Mouse (Mus musculus) kidney, embryonic 14.5 days (tissue): ENCODE data around the gene Trip10. TPM values are rescaled to one million over a fixed set of nuclear protein-coding genes. Genes with fewer than 3 reads are reported as not detected.

Experiments used
- ATAC-seq: fragments of 200-750 bp; cut with Nextera tagmentation; 2 replicates; pipeline ENCODE4 v1.8.0; 2017; ENCODE audit warnings: moderate number of reproducible peaks, mild to moderate bottlenecking, moderate TSS enrichment, moderate library complexity; ENCODE audit not compliant: low FRiP score, low TSS enrichment
- H3K27ac ChIP-seq: fragments of 300-500 bp; sonication (generic); 2 replicates; pipeline ENCODE4 v1.5.1; 2014; ENCODE audit warnings: low read depth, mild to moderate bottlenecking, low read length, moderate library complexity, mixed read lengths
- H3K27me3 ChIP-seq: fragments of 300-500 bp; sonication (generic); 2 replicates; pipeline ENCODE4 v1.6.1; 2014; ENCODE audit warnings: mild to moderate bottlenecking, low read length; ENCODE audit not compliant: control insufficient read depth, insufficient read depth
- H3K36me3 ChIP-seq: fragments of 300-500 bp; sonication (generic); 2 replicates; pipeline ENCODE4 v1.6.1; 2014; ENCODE audit warnings: low read length, mixed read lengths; ENCODE audit not compliant: control insufficient read depth, insufficient read depth
- H3K4me1 ChIP-seq: fragments of 300-500 bp; sonication (generic); 2 replicates; pipeline ENCODE4 v1.6.1; 2014; ENCODE audit warnings: low read length, mixed read lengths; ENCODE audit not compliant: control insufficient read depth, insufficient read depth
- H3K4me2 ChIP-seq: fragments of 300-500 bp; sonication (generic); replicated peaks from 2 replicates; pipeline ENCODE4 v1.6.1; 2014; ENCODE audit warnings: low read depth, mild to moderate bottlenecking, low read length
- H3K4me3 ChIP-seq: fragments of 300-500 bp; sonication (generic); 2 replicates; pipeline ENCODE4 v1.5.1; 2014; ENCODE audit warnings: mild to moderate bottlenecking, low read length
- H3K9ac ChIP-seq: fragments of 300-500 bp; sonication (generic); 2 replicates; pipeline ENCODE4 v1.6.1; 2014; ENCODE audit warnings: low read depth, mild to moderate bottlenecking, low read length, moderate library complexity
- H3K9me3 ChIP-seq: fragments of 300-500 bp; sonication (generic); 2 replicates; pipeline ENCODE4 v1.6.1; 2016; ENCODE audit warnings: low read length; ENCODE audit not compliant: control insufficient read depth
- WGBS: fragments of 180-500 bp; shearing (Covaris S2); extraction: QIAGEN DNeasy Blood & Tissue Kit; methylation state at CpG from one replicate; pipeline ENCODE4 v1.1.7; 2014; 5-methylcytosine and 5-hydroxymethylcytosine counted together
- polyA plus RNA-seq: library from polyadenylated mRNA; unstranded; fragments of >200 nt; fragmentation: Nextera tagmentation; extraction: Ambion mirVana; gene quantifications from 2 replicates; pipeline ENCODE4 v1.2.1, GENCODE M21; 2014

The Trip10 gene
- polyA plus RNA-seq, 1 experiment from 2014 or later: 37.1 TPM

- WGBS: 25% methylated on average over 3 of the region's 3 CpGs
- no peak for ATAC-seq
- Histone ChIP-seq H3K36me3 (no peaks in the 10 kb centered on the region), H3K27ac (no peak overlapping the region), H3K9ac (no peak overlapping the region), H3K27me3 (no peaks in the 10 kb centered on the region), H3K9me3 (no peaks in the 10 kb centered on the region), H3K4me1 (no peaks in the 10 kb centered on the region), H3K4me3 (no peak overlapping the region), H3K4me2 (no peak overlapping the region)
Observed at GRCm38 (mm10) chr17:57219884-57220207, 29.4 kb upstream of the Trip10 start.

DNA sequence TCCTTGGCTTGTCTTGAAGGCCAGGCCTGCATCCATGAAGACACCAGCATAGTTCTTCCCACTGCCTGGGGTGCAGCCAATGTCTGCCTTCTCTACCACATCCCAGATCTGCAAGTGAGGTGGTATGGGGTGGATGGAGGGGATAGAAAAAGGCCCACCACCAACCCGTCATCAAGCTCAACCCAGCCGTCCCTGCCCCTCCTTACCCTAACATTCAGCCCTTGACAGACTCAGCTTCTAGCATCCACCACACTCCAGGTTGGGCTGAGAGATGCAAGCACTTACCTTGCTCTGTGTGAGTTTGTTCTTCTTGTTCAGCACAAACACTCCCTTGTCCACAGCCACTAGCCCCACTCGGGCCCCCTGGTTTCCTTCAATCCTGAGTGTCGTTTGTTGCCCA is 27.3 kb upstream of the Trip10 start:
- no peak for ATAC-seq
- 61% methylated on average over 4 of the region's 4 CpGs for WGBS
- H3K4me2 ChIP-seq: no peak overlapping the region
- no peak overlapping the region for H3K4me3 ChIP-seq
- H3K27me3 ChIP-seq: no peaks in the 10 kb centered on the region
- H3K9me3 ChIP-seq: no peaks in the 10 kb centered on the region
- no peaks in the 10 kb centered on the region for H3K4me1 ChIP-seq
- H3K9ac ChIP-seq: no peak overlapping the region
- H3K27ac ChIP-seq: no peak overlapping the region
- no peaks in the 10 kb centered on the region for H3K36me3 ChIP-seq

- Histone ChIP-seq H3K27me3 (no peaks in the 10 kb centered on the region), H3K4me3 (no peak overlapping the region), H3K4me2 (no peak overlapping the region), H3K27ac (no peak overlapping the region), H3K36me3 (no peaks in the 10 kb centered on the region), H3K4me1 (no peaks in the 10 kb centered on the region), H3K9me3 (no peaks in the 10 kb centered on the region), H3K9ac (no peak overlapping the region)
- ATAC-seq: no peak
- 51% methylated on average over 9 of the region's 9 CpGs for WGBS
Observed at GRCm38 (mm10) chr17:57223313-57223712, 25.9 kb upstream of the Trip10 start.

- ATAC-seq: no peak
- H3K27me3 ChIP-seq: no peaks in the 10 kb centered on the region
- WGBS: 91% methylated on average over 2 of the region's 2 CpGs
- H3K4me2 ChIP-seq: no peak overlapping the region
- no peak overlapping the region for H3K27ac ChIP-seq
- H3K9ac ChIP-seq: no peak overlapping the region
- H3K4me1 ChIP-seq: no peaks in the 10 kb centered on the region
- H3K9me3 ChIP-seq: no peaks in the 10 kb centered on the region
- no peaks in the 10 kb centered on the region for H3K36me3 ChIP-seq
- H3K4me3 ChIP-seq: no peak overlapping the region
Observed at GRCm38 (mm10) chr17:57227468-57227867, 21.8 kb upstream of the Trip10 start.

- 68% methylated on average over 3 of the region's 3 CpGs for WGBS
- Histone ChIP-seq H3K9me3 (no peaks in the 10 kb centered on the region), H3K4me1 (no peaks in the 10 kb centered on the region), H3K36me3 (no peaks in the 10 kb centered on the region), H3K4me3 (no peak within 1 kb of the TSS), H3K27ac (no peak within 1 kb of the TSS), H3K27me3 (no peaks in the 10 kb centered on the region), H3K9ac (no peak within 1 kb of the TSS), H3K4me2 (no peak within 1 kb of the TSS)
- no peak for ATAC-seq
Observed at GRCm38 (mm10) chr17:57228014-57228413, 21.2 kb upstream of the Trip10 start, which contains the start of gene C3. Gene C3 (minus strand): TSS chr17:57228136.

DNA sequence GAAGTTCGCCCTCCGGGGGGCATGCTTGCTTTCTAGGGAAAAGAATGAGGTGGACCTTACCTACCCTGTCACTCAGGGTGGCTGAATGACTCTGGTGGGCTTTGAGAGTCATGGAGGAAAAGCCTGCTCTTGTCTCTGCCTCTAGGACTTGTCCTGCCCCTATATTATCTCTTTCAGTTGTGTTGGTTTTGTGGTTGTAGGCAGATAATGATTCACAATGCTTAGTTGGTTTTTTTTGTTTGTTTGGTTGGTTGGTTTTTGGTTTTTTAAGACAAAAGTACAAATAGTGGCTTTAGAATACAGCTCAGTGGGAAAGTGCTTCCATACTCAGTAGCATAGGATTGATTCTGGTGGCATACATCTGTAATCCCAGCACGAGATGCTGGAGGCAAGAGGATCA is 20.4 kb upstream of the Trip10 start:
- Histone ChIP-seq H3K36me3 (no peaks in the 10 kb centered on the region), H3K9me3 (no peaks in the 10 kb centered on the region), H3K4me2 (no peak overlapping the region), H3K27ac (no peak overlapping the region), H3K4me3 (no peak overlapping the region), H3K9ac (no peak overlapping the region), H3K27me3 (no peaks in the 10 kb centered on the region), H3K4me1 (no peaks in the 10 kb centered on the region)
- 84% methylated on average over 3 of the region's 3 CpGs for WGBS
- no peak for ATAC-seq

DNA sequence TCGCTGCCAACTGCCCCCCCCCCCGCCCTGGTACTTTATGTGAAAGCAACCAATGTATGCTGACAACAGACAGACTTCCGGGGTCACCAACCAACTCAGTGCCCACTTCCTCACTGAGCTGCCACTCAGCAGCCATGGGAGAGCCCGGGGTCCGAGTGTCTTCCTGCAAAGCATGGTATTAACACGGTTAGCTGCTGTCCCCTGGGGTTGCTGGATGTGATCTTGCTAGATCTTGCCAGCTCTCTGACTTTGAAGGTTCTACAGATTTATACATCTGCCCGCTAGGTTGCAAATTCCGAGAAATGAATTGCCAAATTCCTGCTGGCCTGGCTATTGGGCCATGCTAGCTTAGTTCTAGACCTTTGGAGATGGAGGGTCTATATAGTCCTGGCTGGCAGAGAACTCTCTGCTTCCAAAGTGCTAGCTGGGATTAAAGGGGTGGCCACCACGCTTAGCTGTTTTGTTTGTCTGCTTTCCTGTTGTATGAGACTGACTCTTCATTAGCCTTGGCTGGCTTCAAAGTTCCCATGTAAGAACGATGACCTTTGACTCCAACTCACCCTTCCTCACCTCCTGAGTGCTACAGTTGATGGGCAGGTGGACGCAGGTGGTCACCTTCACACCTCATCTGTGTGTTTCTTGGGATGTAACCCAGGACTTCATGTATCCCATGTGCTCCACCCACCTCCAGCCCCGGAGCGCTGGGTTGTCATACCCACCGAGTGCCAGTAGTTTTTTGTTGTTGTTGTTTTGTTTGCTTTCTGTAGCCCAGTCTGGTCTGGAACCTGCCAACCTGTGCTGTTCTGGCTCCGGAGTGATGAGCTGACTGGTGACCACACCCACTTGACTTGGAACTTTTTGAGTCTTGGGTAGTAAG is 19.2 kb upstream of the Trip10 start:
- Histone ChIP-seq H3K4me3 (no peak overlapping the region), H3K4me1 (no peaks in the 10 kb centered on the region), H3K27me3 (no peaks in the 10 kb centered on the region), H3K27ac (no peak overlapping the region), H3K36me3 (peaks cover 5% of the 10 kb centered on the region; the same call in 1 of the 2 replicates), H3K9ac (no peak overlapping the region), H3K9me3 (no peaks in the 10 kb centered on the region), H3K4me2 (no peak overlapping the region)
- no peak for ATAC-seq
- 77% methylated on average over 15 of the region's 15 CpGs for WGBS

- no peak overlapping the region for H3K4me2 ChIP-seq
- H3K27me3 ChIP-seq: no peaks in the 10 kb centered on the region
- 62% methylated on average over 6 of the region's 6 CpGs for WGBS
- no peak overlapping the region for H3K4me3 ChIP-seq
- no peaks in the 10 kb centered on the region for H3K9me3 ChIP-seq
- ATAC-seq: no peak
- no peaks in the 10 kb centered on the region for H3K4me1 ChIP-seq
- no peak overlapping the region for H3K27ac ChIP-seq
- H3K36me3 ChIP-seq: peaks cover 8% of the 10 kb centered on the region; the same call in 1 of the 2 replicates
- H3K9ac ChIP-seq: no peak overlapping the region
Observed at GRCm38 (mm10) chr17:57230728-57231125, 18.5 kb upstream of the Trip10 start.

DNA sequence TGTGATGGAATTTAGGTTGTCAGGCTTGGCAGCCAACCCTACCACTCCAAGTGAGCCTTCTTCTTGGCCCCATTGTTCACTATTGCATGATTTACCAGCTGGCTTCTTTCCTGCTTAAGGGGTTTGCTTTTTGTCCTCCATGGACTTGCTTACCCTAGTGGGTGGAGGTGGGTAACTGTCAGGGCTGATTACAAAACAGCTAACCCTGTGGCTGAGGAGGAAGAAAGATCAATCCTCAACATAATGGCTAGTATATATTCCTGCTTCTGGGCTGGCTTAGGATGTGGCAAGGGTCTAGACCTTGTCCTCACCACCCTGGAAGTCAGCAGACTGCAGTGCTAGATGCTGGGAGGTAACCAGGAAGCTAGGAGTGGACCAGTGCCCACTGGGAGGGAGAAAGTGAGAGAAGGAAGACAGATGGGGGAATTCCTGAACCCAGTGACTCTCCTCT is 17.9 kb upstream of the Trip10 start:
- Histone ChIP-seq H3K36me3 (peaks cover 13% of the 10 kb centered on the region; the same call in 1 of the 2 replicates), H3K27me3 (no peaks in the 10 kb centered on the region), H3K4me3 (no peak overlapping the region), H3K9me3 (no peaks in the 10 kb centered on the region), H3K4me2 (no peak overlapping the region), H3K9ac (no peak overlapping the region), H3K4me1 (no peaks in the 10 kb centered on the region), H3K27ac (no peak overlapping the region)
- ATAC-seq: no peak
